Mouse (Mus musculus) lung, embryonic 15.5 days (tissue): ENCODE measurements around the gene Alpl. TPM values are rescaled to one million over a fixed set of nuclear protein-coding genes. Genes with fewer than 3 reads are reported as not detected.

Experiments used
- ATAC-seq: fragments of 200-750 bp; cut with Nextera tagmentation; 2 replicates; pipeline ENCODE4 v1.8.0; 2017; ENCODE audit warnings: moderate number of reproducible peaks, borderline replicate concordance; ENCODE audit not compliant: low FRiP score, low TSS enrichment; ENCODE audit errors: extremely low read depth
- H3K27ac ChIP-seq: fragments of 300-500 bp; sonication (generic); 2 replicates; pipeline ENCODE4 v1.5.1; 2015; ENCODE audit warnings: moderate library complexity, mild to moderate bottlenecking, inconsistent platforms
- H3K27me3 ChIP-seq: fragments of 300-500 bp; sonication (generic); 2 replicates; pipeline ENCODE4 v1.6.1; 2015; ENCODE audit warnings: inconsistent platforms
- H3K36me3 ChIP-seq: fragments of 300-500 bp; sonication (generic); 2 replicates; pipeline ENCODE4 v1.6.1; 2015; ENCODE audit warnings: inconsistent platforms
- H3K4me1 ChIP-seq: fragments of 300-500 bp; sonication (generic); 2 replicates; pipeline ENCODE4 v1.6.1; 2015; ENCODE audit warnings: inconsistent platforms
- H3K4me2 ChIP-seq: fragments of 300-500 bp; sonication (generic); 2 replicates; pipeline ENCODE4 v1.6.1; 2015; ENCODE audit warnings: inconsistent platforms, mild to moderate bottlenecking, moderate library complexity
- H3K4me3 ChIP-seq: fragments of 300-500 bp; sonication (generic); 2 replicates; pipeline ENCODE4 v1.5.1; 2015; ENCODE audit warnings: mild to moderate bottlenecking, inconsistent platforms
- H3K9ac ChIP-seq: fragments of 300-500 bp; sonication (generic); 2 replicates; pipeline ENCODE4 v1.6.1; 2015; ENCODE audit warnings: inconsistent platforms
- H3K9me3 ChIP-seq: fragments of 300-500 bp; sonication (generic); 2 replicates; pipeline ENCODE4 v1.6.1; 2016; ENCODE audit warnings: inconsistent platforms
- WGBS: fragments of 180-500 bp; shearing (Covaris S2); methylation state at CpG from one replicate; pipeline ENCODE4 v1.1.7; 2015; 5-methylcytosine and 5-hydroxymethylcytosine counted together
- polyA plus RNA-seq: library from polyadenylated mRNA; unstranded; fragments of >200 nt; fragmentation: Nextera tagmentation; extraction: Ambion mirVana; gene quantifications from 2 replicates; pipeline ENCODE4 v1.2.1, GENCODE M21; 2015

The Alpl gene
- polyA plus RNA-seq, 1 experiment from 2014 or later = 4.2 TPM

DNA sequence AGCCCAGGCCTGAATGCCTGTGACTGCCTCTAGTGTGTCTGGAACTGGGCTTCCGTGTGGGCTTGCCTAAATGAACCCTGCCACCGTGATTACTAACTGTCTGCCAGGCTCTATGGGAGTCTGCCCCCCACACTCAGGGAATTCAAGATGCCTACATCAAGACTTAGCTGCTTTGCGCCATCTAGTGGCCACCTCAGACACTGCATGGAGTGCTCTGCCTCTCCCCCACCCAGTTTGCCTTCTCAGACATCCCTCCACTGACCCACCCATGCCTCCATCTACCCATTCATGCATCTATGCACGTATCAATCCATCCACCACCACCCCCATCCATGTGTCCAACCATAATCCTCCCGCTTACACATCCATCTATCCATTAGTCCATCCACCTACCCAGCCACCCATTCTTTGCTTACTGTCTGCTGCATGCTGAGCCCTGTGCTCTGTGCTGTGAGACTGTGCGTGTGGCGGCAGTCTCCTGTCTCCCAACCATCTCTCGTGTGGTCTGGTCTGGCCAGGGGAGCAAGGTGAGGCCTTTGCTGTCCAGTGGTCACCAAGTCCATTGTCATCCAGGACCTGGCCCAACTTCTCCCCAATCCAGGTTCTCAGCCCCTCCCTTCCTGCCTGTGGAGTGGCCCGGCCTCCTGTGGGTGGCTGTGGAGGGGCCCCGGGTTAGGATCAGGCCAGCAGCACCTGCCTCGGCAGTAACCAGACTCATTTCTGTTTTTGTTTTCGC is 73.3 kb downstream of the Alpl start:
- Histone ChIP-seq H3K27me3 (peaks cover 64% of the 10 kb centered on the region), H3K9ac (no peak overlapping the region), H3K27ac (no peak overlapping the region), H3K4me1 (peaks cover 24% of the 10 kb centered on the region), H3K9me3 (no peaks in the 10 kb centered on the region), H3K36me3 (no peaks in the 10 kb centered on the region), H3K4me3 (no peak overlapping the region), H3K4me2 (no peak overlapping the region)
- WGBS = 23% methylated on average over 12 of the region's 12 CpGs
- no peak for ATAC-seq

DNA sequence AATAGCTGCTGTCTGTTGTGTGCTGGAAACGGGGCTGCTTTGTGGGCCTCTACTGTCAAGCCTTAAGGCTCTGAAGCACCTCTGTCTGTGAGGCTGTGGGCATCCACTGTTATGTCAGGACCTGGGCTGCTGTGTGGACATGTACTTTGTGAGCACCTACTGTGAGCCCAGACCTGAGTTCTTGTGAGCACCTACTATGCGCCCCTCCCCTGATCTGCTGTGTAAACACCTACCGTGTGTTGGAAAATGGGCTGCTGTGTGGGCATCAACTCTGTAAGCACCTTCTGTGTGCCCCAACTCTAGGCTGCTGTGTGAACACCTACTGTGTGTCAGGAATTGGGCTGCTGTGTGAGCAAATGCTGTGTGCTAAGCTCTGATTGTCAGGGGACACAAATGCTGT is 74.0 kb downstream of the Alpl start:
- H3K27ac ChIP-seq = no peak overlapping the region
- no peak overlapping the region for H3K4me2 ChIP-seq
- WGBS = 86% methylated on average over 3 of the region's 3 CpGs
- H3K27me3 ChIP-seq = peaks cover 62% of the 10 kb centered on the region
- H3K36me3 ChIP-seq = no peaks in the 10 kb centered on the region
- no peak overlapping the region for H3K9ac ChIP-seq
- no peak overlapping the region for H3K4me3 ChIP-seq
- ATAC-seq = no peak
- H3K4me1 ChIP-seq = peaks cover 18% of the 10 kb centered on the region
- H3K9me3 ChIP-seq = no peaks in the 10 kb centered on the region

DNA sequence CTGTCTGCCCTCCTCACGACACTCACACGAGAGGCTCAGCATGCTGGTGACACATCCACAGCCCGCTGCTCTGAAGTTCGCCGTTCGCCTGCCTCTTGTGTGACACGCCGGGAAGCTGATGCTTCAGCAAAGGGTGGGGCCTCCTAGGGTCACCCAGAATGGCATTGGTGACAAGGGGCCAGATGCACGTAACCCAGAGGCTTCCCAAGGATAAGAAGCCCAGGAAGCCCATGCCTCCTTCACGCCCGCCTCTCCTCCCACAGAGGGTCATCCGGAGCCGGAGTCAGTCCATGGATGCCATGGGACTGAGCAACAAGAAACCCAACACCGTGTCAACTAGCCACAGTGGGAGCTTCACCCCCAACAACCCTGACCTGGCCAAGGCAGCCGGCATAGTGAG is 74.6 kb downstream of the Alpl start:
- Histone ChIP-seq H3K4me3 (no peak overlapping the region), H3K4me1 (peaks cover 18% of the 10 kb centered on the region), H3K27me3 (peaks cover 55% of the 10 kb centered on the region), H3K4me2 (no peak overlapping the region), H3K36me3 (no peaks in the 10 kb centered on the region), H3K9ac (no peak overlapping the region), H3K27ac (no peak overlapping the region), H3K9me3 (no peaks in the 10 kb centered on the region)
- no peak for ATAC-seq
- WGBS = 83% methylated on average over 15 of the region's 15 CpGs

DNA sequence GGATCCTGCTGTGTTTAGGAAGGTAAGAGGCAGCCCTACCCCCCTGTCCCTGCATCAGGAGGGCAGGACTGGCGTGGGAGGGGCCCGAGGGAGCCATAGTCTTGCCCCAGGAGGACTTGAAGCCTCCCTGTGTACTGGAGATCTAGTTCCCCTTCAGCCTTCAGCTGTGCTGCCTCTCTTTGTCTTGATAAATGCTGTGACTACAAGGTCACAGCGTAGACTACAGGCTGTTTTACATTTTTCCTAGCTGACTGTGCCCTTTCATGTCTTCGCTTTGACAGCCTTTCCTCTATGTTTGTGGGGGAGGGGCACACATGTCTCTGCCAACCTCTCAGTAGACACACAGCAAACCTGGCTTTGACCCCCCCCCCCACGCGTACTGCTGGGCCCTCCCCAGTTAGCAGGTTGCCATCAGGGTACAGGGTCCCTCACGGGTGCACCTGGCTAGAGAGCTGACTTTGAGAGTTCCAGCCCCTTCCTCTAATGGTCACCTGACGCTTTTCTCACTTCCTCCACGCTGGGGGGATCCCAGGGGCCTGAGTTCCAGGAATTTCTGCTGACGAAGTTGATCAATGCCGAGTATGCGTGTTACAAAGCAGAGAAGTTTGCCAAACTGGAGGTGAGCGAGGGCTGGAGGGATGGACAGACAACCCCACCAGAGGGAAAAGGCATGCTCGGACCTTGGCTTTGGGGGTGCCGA is 76.7 kb downstream of the Alpl start:
- H3K4me1 ChIP-seq = peaks cover 18% of the 10 kb centered on the region
- H3K4me2 ChIP-seq = no peak overlapping the region
- H3K36me3 ChIP-seq = no peaks in the 10 kb centered on the region
- H3K4me3 ChIP-seq = no peak overlapping the region
- no peak overlapping the region for H3K27ac ChIP-seq
- H3K9ac ChIP-seq = no peak overlapping the region
- WGBS = 28% methylated on average over 15 of the region's 15 CpGs
- H3K27me3 ChIP-seq = peaks cover 48% of the 10 kb centered on the region
- no peak for ATAC-seq
- H3K9me3 ChIP-seq = no peaks in the 10 kb centered on the region

DNA sequence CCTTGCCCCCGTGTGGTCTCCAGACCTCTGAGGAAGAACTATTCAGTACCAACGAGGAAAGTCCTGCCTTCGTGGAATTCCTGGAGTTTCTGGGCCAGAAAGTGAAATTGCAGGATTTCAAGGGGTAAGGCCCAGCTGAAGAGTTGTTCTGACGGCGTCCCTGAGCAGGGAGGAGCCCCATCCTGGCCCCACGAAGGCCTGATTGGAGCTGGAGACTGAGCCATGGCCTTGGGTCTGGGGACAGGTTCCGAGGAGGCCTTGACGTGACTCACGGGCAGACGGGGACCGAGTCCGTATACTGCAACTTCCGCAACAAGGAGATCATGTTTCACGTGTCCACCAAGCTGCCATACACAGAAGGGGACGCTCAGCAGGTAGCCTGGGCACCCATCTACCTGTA is 78.5 kb downstream of the Alpl start:
- Histone ChIP-seq H3K9ac (no peak overlapping the region), H3K27ac (no peak overlapping the region), H3K4me3 (no peak overlapping the region), H3K4me2 (no peak overlapping the region), H3K36me3 (no peaks in the 10 kb centered on the region), H3K9me3 (no peaks in the 10 kb centered on the region), H3K4me1 (peaks cover 17% of the 10 kb centered on the region; the same call in 1 of the 2 replicates), H3K27me3 (peaks cover 30% of the 10 kb centered on the region)
- no peak for ATAC-seq
- WGBS = 57% methylated on average over 15 of the region's 15 CpGs

DNA sequence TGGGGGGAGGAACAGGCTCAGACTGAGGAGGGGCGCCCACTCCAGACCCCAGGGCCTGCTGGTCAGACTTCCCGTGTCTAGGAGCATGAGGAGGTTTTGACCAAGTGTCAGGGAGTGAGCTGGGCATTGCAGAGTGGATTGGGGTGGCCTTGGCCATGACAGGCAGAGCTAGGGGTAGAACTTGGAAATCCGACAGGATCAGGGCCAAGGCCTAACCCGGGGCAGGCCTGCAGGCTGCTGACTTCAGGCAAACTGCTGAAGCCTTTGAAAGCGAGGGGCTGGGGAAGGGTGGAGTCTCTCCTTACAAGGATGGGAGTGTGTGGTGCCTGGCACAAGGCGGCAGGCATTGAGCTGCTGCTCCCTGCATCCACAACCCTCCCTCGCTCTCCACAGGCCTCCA is 79.2 kb downstream of the Alpl start:
- Histone ChIP-seq H3K27me3 (peaks cover 30% of the 10 kb centered on the region), H3K4me2 (no peak overlapping the region), H3K36me3 (no peaks in the 10 kb centered on the region), H3K4me3 (no peak overlapping the region), H3K4me1 (peaks cover 17% of the 10 kb centered on the region; the same call in 1 of the 2 replicates), H3K9me3 (no peaks in the 10 kb centered on the region), H3K9ac (no peak overlapping the region), H3K27ac (no peak overlapping the region)
- WGBS = 62% methylated on average over 7 of the region's 7 CpGs
- ATAC-seq = no peak

DNA sequence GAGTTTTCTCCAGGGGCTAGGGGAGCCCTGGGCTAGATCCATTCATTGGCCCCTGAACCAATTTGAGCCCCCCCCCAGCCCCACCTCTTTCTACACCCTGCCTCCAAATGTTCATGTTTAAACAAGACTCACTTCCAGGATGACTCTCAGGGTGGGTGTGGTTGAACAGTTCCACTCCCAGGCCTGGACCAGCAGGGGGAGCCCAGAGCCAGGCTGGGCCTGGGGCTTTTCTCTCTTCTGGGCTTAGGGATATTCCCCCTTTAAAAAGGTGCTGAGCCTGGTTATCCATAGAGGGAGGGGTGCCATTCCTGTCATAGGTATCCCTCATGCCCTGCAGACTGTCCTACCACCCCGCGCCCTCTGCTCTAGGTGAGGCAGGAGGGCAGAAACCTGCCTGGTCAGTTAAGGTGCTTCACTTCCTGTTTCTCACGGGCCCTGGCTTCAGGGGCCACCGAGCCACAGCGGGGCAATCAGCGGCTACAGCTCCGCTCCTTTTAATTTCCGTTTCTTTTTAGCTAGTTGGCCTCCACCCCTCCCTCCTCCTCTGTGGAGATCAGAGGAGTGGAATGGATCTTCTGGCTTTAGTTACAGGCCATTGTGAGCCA is 82.1 kb downstream of the Alpl start:
- ATAC-seq = no peak
- H3K36me3 ChIP-seq = no peaks in the 10 kb centered on the region
- H3K27ac ChIP-seq = no peak overlapping the region
- H3K27me3 ChIP-seq = peaks cover 19% of the 10 kb centered on the region
- H3K9ac ChIP-seq = no peak overlapping the region
- 43% methylated on average over 8 of the region's 8 CpGs for WGBS
- no peaks in the 10 kb centered on the region for H3K9me3 ChIP-seq
- peaks cover 13% of the 10 kb centered on the region; the same call in 1 of the 2 replicates for H3K4me1 ChIP-seq
- H3K4me3 ChIP-seq = no peak overlapping the region
- H3K4me2 ChIP-seq = no peak overlapping the region

DNA sequence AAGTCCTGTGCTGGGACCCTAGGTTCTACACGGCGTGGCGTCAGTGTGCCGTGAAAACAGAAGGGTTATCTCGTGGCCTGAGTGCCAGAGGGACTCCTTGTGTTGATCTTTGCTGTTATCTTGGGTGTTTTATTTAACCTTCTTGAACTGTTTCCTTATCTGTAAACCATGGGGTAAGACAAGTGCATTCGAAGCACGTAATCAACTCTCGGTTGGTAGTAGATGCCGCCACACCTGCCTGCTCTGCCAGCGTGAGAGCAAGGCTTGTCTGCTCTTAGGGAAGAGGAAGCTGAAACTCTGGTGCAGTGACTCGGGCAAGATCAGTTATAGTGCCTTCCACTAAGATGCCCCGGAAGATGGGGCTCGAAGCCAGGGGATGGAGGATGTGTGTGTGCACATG is 83.2 kb downstream of the Alpl start:
- WGBS = 33% methylated on average over 13 of the region's 13 CpGs
- no peak overlapping the region for H3K27ac ChIP-seq
- ATAC-seq = no peak
- peaks cover 20% of the 10 kb centered on the region; the same call in 1 of the 2 replicates for H3K27me3 ChIP-seq
- H3K9me3 ChIP-seq = no peaks in the 10 kb centered on the region
- no peak overlapping the region for H3K4me3 ChIP-seq
- no peak overlapping the region for H3K9ac ChIP-seq
- H3K4me1 ChIP-seq = 0 out of 2 replicates have a peak, but pooled peaks cover 14% of the 10 kb centered on the region
- H3K4me2 ChIP-seq = no peak overlapping the region
- H3K36me3 ChIP-seq = no peaks in the 10 kb centered on the region

DNA sequence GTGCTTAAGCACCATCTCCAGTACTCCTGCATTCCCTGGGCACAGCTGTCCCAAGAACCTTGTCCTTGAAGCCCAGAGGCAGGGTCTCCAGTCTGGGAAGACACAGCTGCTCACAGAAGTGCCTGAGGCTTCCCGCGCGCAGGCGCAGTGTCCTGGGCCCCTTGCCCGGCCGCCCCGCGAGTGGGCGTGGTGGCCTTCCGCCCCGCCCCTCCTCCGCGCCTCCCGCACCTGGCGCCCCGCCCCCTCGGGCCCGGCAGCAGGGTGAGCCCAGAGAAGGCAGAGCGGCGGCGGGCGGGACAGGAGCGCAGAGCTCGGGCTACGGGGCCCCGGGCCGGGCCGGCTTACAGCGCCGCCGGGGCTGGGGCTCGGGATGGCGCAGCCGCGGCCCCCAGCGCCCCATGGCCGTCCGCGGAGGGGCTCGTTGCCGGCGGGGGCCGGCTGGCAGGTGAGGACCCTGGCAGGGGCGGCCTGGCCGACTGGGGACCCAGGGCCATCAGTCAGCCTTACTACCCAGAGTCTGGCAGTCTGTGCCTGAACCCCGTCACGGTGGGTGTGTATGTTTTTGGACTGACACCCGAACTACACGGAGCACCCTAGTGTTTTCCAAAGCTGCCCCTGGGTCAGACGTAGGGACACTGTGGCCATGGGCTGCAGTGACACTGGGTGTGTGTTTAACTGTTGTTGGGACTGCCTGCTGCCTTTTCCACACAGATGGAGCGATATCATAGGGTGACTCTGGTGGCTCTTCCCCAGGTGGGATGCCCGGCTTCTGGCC is 88.8 kb downstream of the Alpl start:
- 3% methylated on average over 52 of the region's 52 CpGs for WGBS
- Histone ChIP-seq H3K27ac (peak overlapping the region; percentile 49), H3K4me3 (peak overlapping the region; percentile 49), H3K27me3 (peaks cover 28% of the 10 kb centered on the region; the same call in 1 of the 2 replicates), H3K9ac (peak overlapping the region; percentile 53; the same call in 1 of the 2 replicates), H3K4me2 (peak overlapping the region; percentile 82), H3K4me1 (peaks cover 31% of the 10 kb centered on the region), H3K36me3 (no peaks in the 10 kb centered on the region), H3K9me3 (no peaks in the 10 kb centered on the region)
- ATAC-seq = peak; percentile 83

DNA sequence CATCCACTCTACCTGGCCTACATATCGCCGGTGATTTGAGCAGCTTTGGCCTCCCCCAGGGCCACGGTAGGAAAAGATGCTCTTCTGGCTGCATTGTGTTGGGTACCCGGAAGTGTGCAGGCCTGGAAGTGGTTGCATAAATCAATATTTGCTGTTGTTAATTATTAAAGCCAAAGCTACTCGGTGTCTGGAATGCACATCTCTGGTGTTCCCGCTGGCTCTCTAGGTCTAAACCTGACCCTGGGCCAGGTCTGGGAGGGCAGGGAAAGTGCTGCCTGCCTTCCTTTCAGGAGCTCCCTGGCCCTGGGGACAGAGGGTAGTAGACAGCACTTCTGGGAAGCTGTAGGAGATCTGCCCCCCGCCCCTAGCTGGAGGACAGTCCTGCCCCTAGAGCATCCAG is 89.7 kb downstream of the Alpl start:
- peak overlapping the region; percentile 49 for H3K27ac ChIP-seq

DNA sequence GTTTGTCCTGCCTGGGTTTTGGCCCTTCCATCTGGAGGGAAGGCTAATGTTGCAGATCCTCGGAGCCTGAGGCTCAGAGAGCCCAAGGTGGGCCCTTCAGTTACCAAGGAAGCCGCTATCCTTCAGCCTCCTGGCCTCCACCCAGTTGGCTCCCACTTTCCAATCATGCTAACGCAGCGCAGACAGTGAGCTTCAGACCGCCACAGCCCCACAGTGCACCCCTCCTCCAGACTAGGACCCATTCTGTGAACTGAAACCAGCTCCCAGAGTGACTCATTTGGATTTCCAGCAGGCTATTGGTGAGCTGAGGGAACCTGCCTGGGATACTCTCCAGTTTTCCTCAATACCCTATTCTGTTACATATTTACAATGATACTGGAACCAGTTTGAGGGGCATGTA is 90.8 kb downstream of the Alpl start:
- Histone ChIP-seq H3K27me3 (peaks cover 28% of the 10 kb centered on the region; the same call in 1 of the 2 replicates), H3K27ac (no peak overlapping the region), H3K36me3 (no peaks in the 10 kb centered on the region), H3K9me3 (no peaks in the 10 kb centered on the region), H3K9ac (no peak overlapping the region), H3K4me2 (no peak overlapping the region), H3K4me1 (peaks cover 31% of the 10 kb centered on the region), H3K4me3 (no peak overlapping the region)
- 54% methylated on average over 5 of the region's 5 CpGs for WGBS
- no peak for ATAC-seq

More for the DNA sequence above, 89.7 kb downstream of the Alpl start:
- Histone ChIP-seq H3K4me2 (peak overlapping the region; percentile 82; the same call in 1 of the 2 replicates), H3K4me3 (no peak overlapping the region), H3K9me3 (no peaks in the 10 kb centered on the region), H3K9ac (no peak overlapping the region), H3K36me3 (no peaks in the 10 kb centered on the region), H3K27me3 (peaks cover 28% of the 10 kb centered on the region; the same call in 1 of the 2 replicates), H3K4me1 (peaks cover 31% of the 10 kb centered on the region)
- ATAC-seq = no peak
- WGBS = 57% methylated on average over 7 of the region's 7 CpGs
